Mouse (Mus musculus) liver, adult 2 months (tissue): ENCODE data around the gene 4933414I15Rik.

Experiments
- CTCF ChIP-seq: fragments of 200-500 bp; IDR thresholded peaks from 2 replicates; pipeline ENCODE4 v1.5.1; 2011; ENCODE audit warnings: low read depth, low read length, control low read depth
- POLR2A ChIP-seq: fragments of 200-500 bp; IDR thresholded peaks from 2 replicates; pipeline ENCODE4 v1.6.1; 2011; ENCODE audit warnings: low read length, control low read depth; ENCODE audit not compliant: insufficient read depth; ENCODE audit errors: extremely low read depth

DNA sequence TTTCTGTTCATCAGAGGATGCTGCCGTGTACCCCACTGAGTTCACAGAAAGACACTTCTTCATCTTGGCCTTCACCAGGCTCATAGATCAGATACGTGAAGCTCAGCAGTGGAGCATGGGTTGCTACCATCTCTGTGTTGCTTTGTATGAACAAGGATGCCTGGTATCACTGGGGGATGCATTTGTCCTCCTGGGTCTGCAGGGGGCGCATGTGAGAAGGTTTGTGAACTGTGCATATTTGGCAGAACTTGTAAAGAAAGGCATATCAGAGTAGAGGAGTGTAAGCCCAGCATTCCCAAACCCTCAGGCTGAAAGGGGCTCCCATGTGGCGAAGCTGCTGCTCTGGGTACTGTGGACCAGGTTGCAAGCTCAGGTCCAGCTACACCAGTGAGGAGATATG, 33.7 kb upstream of the 4933414I15Rik start:
- TF ChIP-seq POLR2A (no peak), CTCF (peak; percentile 24; the same call in 1 of the 2 replicates)
